Mouse (Mus musculus) limb, embryonic 14.5 days (tissue): Measurements from ENCODE around the gene Kcna10. TPM values are rescaled to one million over a fixed set of nuclear protein-coding genes. Genes with fewer than 3 reads are reported as not detected.

ENCODE experiments used
- ATAC-seq: fragments of 200-750 bp; cut with Nextera tagmentation; 2 replicates; pipeline ENCODE4 v1.8.0; 2017; ENCODE audit warnings: low read depth, moderate number of reproducible peaks, moderate TSS enrichment; ENCODE audit not compliant: low FRiP score
- DNase-seq: peaks from one replicate; pipeline ENCODE4 v3.0.0-alpha.2; 2015; ENCODE audit warnings: low spot score
- H3K27ac ChIP-seq: fragments of 300-500 bp; sonication (generic); replicated peaks from 2 replicates; pipeline ENCODE4 v1.5.1; 2014; ENCODE audit warnings: low read depth, mild to moderate bottlenecking, low read length, moderate library complexity, mixed read lengths
- H3K27me3 ChIP-seq: fragments of 300-500 bp; sonication (generic); 2 replicates; pipeline ENCODE4 v1.6.1; 2014; ENCODE audit warnings: low read length, mixed read lengths; ENCODE audit not compliant: control insufficient read depth, insufficient read depth
- H3K36me3 ChIP-seq: fragments of 300-500 bp; sonication (generic); 2 replicates; pipeline ENCODE4 v1.6.1; 2014; ENCODE audit warnings: mild to moderate bottlenecking, low read length, moderate library complexity, mixed read lengths; ENCODE audit not compliant: control insufficient read depth, insufficient read depth
- H3K4me1 ChIP-seq: fragments of 300-500 bp; sonication (generic); 2 replicates; pipeline ENCODE4 v1.6.1; 2014; ENCODE audit warnings: antibody characterized with exemption, low read length, mixed read lengths; ENCODE audit not compliant: control insufficient read depth, insufficient read depth
- H3K4me2 ChIP-seq: fragments of 300-500 bp; sonication (generic); replicated peaks from 2 replicates; pipeline ENCODE4 v1.6.1; 2014; ENCODE audit warnings: low read depth, mild to moderate bottlenecking, low read length, moderate library complexity; ENCODE audit not compliant: severe bottlenecking
- H3K4me3 ChIP-seq: fragments of 300-500 bp; sonication (generic); replicated peaks from 2 replicates; pipeline ENCODE4 v1.5.1; 2014; ENCODE audit warnings: low read length
- H3K9ac ChIP-seq: fragments of 300-500 bp; sonication (generic); 2 replicates; pipeline ENCODE4 v1.6.1; 2014; ENCODE audit warnings: mild to moderate bottlenecking, low read depth, low read length, moderate library complexity; ENCODE audit not compliant: severe bottlenecking
- H3K9me3 ChIP-seq: fragments of 300-500 bp; sonication (generic); 2 replicates; pipeline ENCODE4 v1.6.1; 2016; ENCODE audit warnings: low read length; ENCODE audit not compliant: control insufficient read depth
- POLR2A ChIP-seq: fragments of 200-500 bp; IDR thresholded peaks from 2 replicates; pipeline ENCODE4 v1.8.0; 2012; ENCODE audit warnings: inconsistent platforms, mild to moderate bottlenecking, moderate library complexity, borderline replicate concordance; ENCODE audit not compliant: insufficient read depth, insufficient read length; ENCODE audit errors: extremely low read depth
- WGBS: fragments of 180-500 bp; shearing (Covaris S2); extraction: QIAGEN DNeasy Blood & Tissue Kit; methylation state at CpG from one replicate; pipeline ENCODE4 v1.1.7; 2014; 5-methylcytosine and 5-hydroxymethylcytosine counted together
- polyA plus RNA-seq, 2 experiments: library from polyadenylated mRNA; depleted of rRNA in 1 of 2; stranded (reverse) in 1 of 2; unstranded in 1 of 2; fragments of >200 nt; fragmentation: Nextera tagmentation in 1 of 2; extraction: Ambion mirVana in 1 of 2; gene quantifications; 2 replicates each; pipeline versions ENCODE4 v1.2.1 to v1.2.3; 2012 to 2014

The Kcna10 gene
- polyA plus RNA-seq, 2 experiments = not detected

- no peak for TF ChIP-seq POLR2A
- Histone ChIP-seq H3K36me3 (no peaks in the 10 kb centered on the region), H3K9ac (no peak overlapping the region), H3K4me1 (no peaks in the 10 kb centered on the region), H3K27me3 (no peaks in the 10 kb centered on the region), H3K4me3 (no peak overlapping the region), H3K27ac (no peak overlapping the region), H3K9me3 (no peaks in the 10 kb centered on the region), H3K4me2 (no peak overlapping the region)
- WGBS = 33% methylated on average over 9 of the region's 9 CpGs
- ATAC-seq (no peak), DNase-seq (no peak)
Measured at GRCm38 (mm10) chr3:107201310-107202180, 18.7 kb downstream of the Kcna10 start.

GRCm38 (mm10) chr3:107204413-107204812, 21.6 kb downstream of the Kcna10 start:
- Histone ChIP-seq H3K4me2 (no peak overlapping the region), H3K27me3 (no peaks in the 10 kb centered on the region), H3K9me3 (no peaks in the 10 kb centered on the region), H3K36me3 (no peaks in the 10 kb centered on the region), H3K9ac (no peak overlapping the region), H3K4me1 (no peaks in the 10 kb centered on the region), H3K27ac (no peak overlapping the region), H3K4me3 (no peak overlapping the region)
- 88% methylated on average over 3 of the region's 3 CpGs for WGBS
- no peak for TF ChIP-seq POLR2A
- no peak for ATAC-seq
- DNase-seq = no peak

GRCm38 (mm10) chr3:107205170-107205569, 22.3 kb downstream of the Kcna10 start:
- H3K9ac ChIP-seq = no peak overlapping the region
- no peak for TF ChIP-seq POLR2A
- no peak for DNase-seq
- no peak for ATAC-seq
- H3K27me3 ChIP-seq = no peaks in the 10 kb centered on the region
- H3K27ac ChIP-seq = no peak overlapping the region
- H3K9me3 ChIP-seq = no peaks in the 10 kb centered on the region
- no peaks in the 10 kb centered on the region for H3K36me3 ChIP-seq
- H3K4me2 ChIP-seq = no peak overlapping the region
- H3K4me1 ChIP-seq = no peaks in the 10 kb centered on the region
- H3K4me3 ChIP-seq = no peak overlapping the region

GRCm38 (mm10) chr3:107205994-107206393, 23.1 kb downstream of the Kcna10 start:
- H3K36me3 ChIP-seq = no peaks in the 10 kb centered on the region
- no peak overlapping the region for H3K4me3 ChIP-seq
- 17% methylated on average over 4 of the region's 4 CpGs for WGBS
- H3K9ac ChIP-seq = no peak overlapping the region
- no peaks in the 10 kb centered on the region for H3K9me3 ChIP-seq
- peak; percentile 62 for DNase-seq
- no peak overlapping the region for H3K27ac ChIP-seq
- H3K27me3 ChIP-seq = no peaks in the 10 kb centered on the region
- no peak for TF ChIP-seq POLR2A
- no peaks in the 10 kb centered on the region for H3K4me1 ChIP-seq
- no peak for ATAC-seq
- no peak overlapping the region for H3K4me2 ChIP-seq

- no peak overlapping the region for H3K4me3 ChIP-seq
- TF ChIP-seq POLR2A = no peak
- no peaks in the 10 kb centered on the region for H3K36me3 ChIP-seq
- no peaks in the 10 kb centered on the region for H3K9me3 ChIP-seq
- no peak overlapping the region for H3K4me2 ChIP-seq
- no peak overlapping the region for H3K9ac ChIP-seq
- ATAC-seq = no peak
- H3K27me3 ChIP-seq = no peaks in the 10 kb centered on the region
- WGBS = 44% methylated on average over 4 of the region's 4 CpGs
- H3K27ac ChIP-seq = no peak overlapping the region
- DNase-seq = no peak
- H3K4me1 ChIP-seq = no peaks in the 10 kb centered on the region
Measured at GRCm38 (mm10) chr3:107206490-107207150, 23.8 kb downstream of the Kcna10 start.
